11 mouse cellular contexts compared by ENCODE assay signal in the genomic region with DNA sequence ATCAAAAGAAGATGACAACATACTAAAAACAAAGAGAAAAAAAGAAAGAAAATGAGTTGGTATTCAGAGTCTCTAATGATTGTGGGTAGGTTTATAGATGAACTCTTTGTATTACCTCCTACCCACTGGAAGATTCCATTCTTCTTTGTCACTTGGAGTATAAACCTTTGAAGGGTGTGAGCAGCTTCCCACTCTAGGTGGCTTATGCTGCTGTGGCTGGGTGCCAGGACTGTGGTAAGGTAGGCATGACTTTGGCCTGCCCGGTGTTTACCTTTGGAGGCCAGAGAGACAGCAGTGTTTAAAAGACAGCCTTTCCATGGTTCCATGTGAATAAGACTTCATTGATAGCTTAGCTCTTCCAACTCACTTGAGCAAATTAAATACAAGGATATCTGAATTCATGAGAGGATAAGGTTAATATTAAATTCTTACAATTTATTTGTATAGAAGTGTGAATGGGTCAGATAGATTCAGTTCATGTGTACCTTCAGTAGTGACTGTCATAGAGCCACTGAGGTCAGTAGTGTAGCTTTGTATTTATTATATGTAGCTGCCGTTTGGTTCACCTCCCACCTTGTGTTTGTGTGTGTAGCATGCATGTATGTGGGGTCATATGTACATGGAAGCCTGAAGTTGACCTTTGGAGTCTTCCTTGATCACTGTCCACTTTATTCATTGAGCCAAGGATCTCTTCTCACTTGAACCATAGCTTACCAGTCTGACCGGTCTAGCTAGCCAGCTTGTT. TPM values are rescaled to one million over a fixed set of nuclear protein-coding genes. Genes with fewer than 3 reads are reported as not detected.
DNase-seq lines count a peak whose midpoint lies in the region; ATAC-seq and TF ChIP-seq lines count a peak whose summit lies in the region.
"Had no signal": no experiment of that assay in that cellular context is flagged by ENCODE, and none has a peak within 500 bp of the region (broad histone marks: within the 10 kb centered on the region; RNA-seq: fewer than 3 reads in every experiment).

No protein-coding gene starts in this region.

- 61% methylated on average over 3 of the region's 3 CpGs for WGBS in liver, postnatal 0 days (ENCODE audit: insufficient replicate concordance)
- WGBS in hindbrain, embryonic 13.5 days = 96% methylated on average over 3 of the region's 3 CpGs
- 96% methylated on average over 3 of the region's 3 CpGs for WGBS in forebrain, embryonic 10.5 days

- H3K36me3 ChIP-seq in liver, postnatal 0 days (replicated peaks; ENCODE audit: insufficient read depth, low read length) = peaks cover 13% of the 10 kb centered on the region
- 0 out of 2 replicates have a peak, but pooled peaks cover 3% of the 10 kb centered on the region for H3K36me3 ChIP-seq in hindbrain, embryonic 13.5 days
- peaks cover 3% of the 10 kb centered on the region; the same call in 1 of the 2 replicates for H3K36me3 ChIP-seq in forebrain, embryonic 10.5 days (replicated peaks)

- TF ChIP-seq EP300 in liver, postnatal 0 days (IDR thresholded peaks at IDR 0.05; ENCODE audit: low read depth) = no peak

- no peaks in the 10 kb centered on the region for H3K27me3 ChIP-seq in liver, postnatal 0 days (ENCODE audit: insufficient read depth, low read length)
- H3K27me3 ChIP-seq in hindbrain, embryonic 13.5 days = no peaks in the 10 kb centered on the region
- no peaks in the 10 kb centered on the region for H3K27me3 ChIP-seq in forebrain, embryonic 10.5 days (ENCODE audit: poor library complexity, severe bottlenecking)

- H3K4me1 ChIP-seq in liver, postnatal 0 days (ENCODE audit: insufficient read depth) = peaks cover 54% of the 10 kb centered on the region
- H3K4me1 ChIP-seq in hindbrain, embryonic 13.5 days (replicated peaks) = no peaks in the 10 kb centered on the region
- H3K4me1 ChIP-seq in forebrain, embryonic 10.5 days = no peaks in the 10 kb centered on the region

- H3K9me3 ChIP-seq in liver, postnatal 0 days (ENCODE audit: low read length) = no peaks in the 10 kb centered on the region
- no peaks in the 10 kb centered on the region for H3K9me3 ChIP-seq in hindbrain, embryonic 13.5 days
- H3K9me3 ChIP-seq in forebrain, embryonic 10.5 days = no peaks in the 10 kb centered on the region

- H3K27ac ChIP-seq in liver, postnatal 0 days (ENCODE audit: low read depth) = peak overlapping the region; percentile 64
- no peak overlapping the region for H3K27ac ChIP-seq in hindbrain, embryonic 13.5 days
- H3K27ac ChIP-seq in forebrain, embryonic 10.5 days = no peak overlapping the region

- no peak overlapping the region for H3K9ac ChIP-seq in liver, postnatal 0 days (replicated peaks)
- no peak overlapping the region for H3K9ac ChIP-seq in hindbrain, embryonic 13.5 days

- peak; percentile 62 for DNase-seq in cerebellum, adult 11-12 months
- DNase-seq in 3134 (ENCODE audit: extremely low read depth, insufficient read length, low spot score) = peak; percentile 22
- peak; percentile 69 to 84 for DNase-seq in cerebellum, postnatal 25 days
- peak; percentile 78 for DNase-seq in liver, postnatal 0 days
- no peak for DNase-seq in forebrain, embryonic 10.5 days (ENCODE audit: extremely low spot score, low spot score)
- no peak for DNase-seq in heart, adult 9 months (ENCODE audit: low spot score in 2 of 2)
- DNase-seq: gastrocnemius, postnatal 36 days; midbrain, embryonic 14.5 days had no signal

- no peak for TF ChIP-seq CTCF in liver, postnatal 0 days (IDR thresholded peaks at IDR 0.05; ENCODE audit: low read depth)

- no peak overlapping the region for H3K4me3 ChIP-seq in liver, postnatal 0 days (ENCODE audit: low read depth, low read length)
- no peak overlapping the region for H3K4me3 ChIP-seq in hindbrain, embryonic 13.5 days
- H3K4me3 ChIP-seq in forebrain, embryonic 10.5 days = no peak overlapping the region

- ATAC-seq in cerebellum, adult (ENCODE audit: insufficient number of reproducible peaks, low FRiP score, low TSS enrichment) = no peak; the same call in 1 of the 2 replicates
- peak; percentile 77 for ATAC-seq in liver, postnatal 0 days
- ATAC-seq in hindbrain, embryonic 13.5 days (ENCODE audit: low FRiP score) = no peak
- ATAC-seq: hindbrain, embryonic 16.5 days had no signal

- no peak overlapping the region for H3K4me2 ChIP-seq in liver, postnatal 0 days (ENCODE audit: low read depth, low read length)
- H3K4me2 ChIP-seq in hindbrain, embryonic 13.5 days = no peak overlapping the region

RNA-seq across cellular contexts. Expression of a gene that starts 44.0 kb away (rescaled TPM):
- polyA plus RNA-seq in liver, postnatal 0 days (2015; fragmentation: Nextera tagmentation; extraction: Ambion mirVana) = 8.6 and 10.8 TPM in 2 replicates
- 11.4 and 12.8 TPM in 2 replicates for polyA plus RNA-seq in hindbrain, embryonic 13.5 days (2015; fragmentation: Nextera tagmentation; extraction: Ambion mirVana)
- 11.9 and 13.0 TPM in 2 replicates for polyA plus RNA-seq in forebrain, embryonic 10.5 days (2016; fragmentation: Nextera tagmentation; extraction: Ambion mirVana)

Comparison
In these comparisons a context has a peak if more than half of its experiments do, and no peak if none do; other contexts are left out.
1. DNase-seq: peak in cerebellum, adult 11-12 months (single experiment), 3134 (single experiment), cerebellum, postnatal 25 days (2 of 2) and liver, postnatal 0 days (single experiment); none in forebrain, embryonic 10.5 days (single experiment) and heart, adult 9 months (0 of 2).